Mouse (Mus musculus): ENCODE data around the gene Gm3854. TPM values are rescaled to one million over a fixed set of nuclear protein-coding genes. Genes with fewer than 3 reads are reported as not detected.
A peak's percentile ranks its signal among the peaks of the same experiment; 100 is the strongest.

Gm3854 gene
- total RNA-seq, 2 experiments from 2014 or later: 0.48 to 0.52 TPM

- DNase-seq (ENCODE audit: low spot score): no peak
- intact Hi-C loops (cut with DNase I): loop anchor here (10.0 kb wide), 1 partner anchor 97 kb away; the partner anchor contains the start of gene Zfp667
These were observed 37.9 kb downstream of the Gm3854 start for GRCm38 (mm10) chr7:6381431-6381830.

DNA sequence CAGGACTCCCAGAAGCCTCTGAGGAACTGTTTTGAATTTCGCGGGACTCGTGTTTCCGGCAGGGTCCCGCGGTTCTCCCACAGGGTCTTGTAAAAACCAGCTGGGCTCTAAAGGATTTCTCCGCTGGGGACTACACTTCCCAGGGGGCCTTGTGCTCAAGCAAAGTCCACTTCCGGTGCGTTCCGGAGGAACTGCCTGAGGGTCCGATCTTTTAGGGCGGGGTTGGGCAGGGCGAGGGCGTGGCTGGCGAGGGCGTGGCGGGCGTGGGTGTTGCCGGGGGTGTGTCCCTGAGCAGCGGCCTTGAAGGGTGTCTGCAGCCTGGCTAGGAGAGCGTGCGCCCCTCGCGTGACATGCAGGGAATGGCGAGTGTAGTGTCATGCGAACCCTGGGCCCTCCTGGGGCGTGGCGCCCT, 39.5 kb downstream of the Gm3854 start, which contains the start of gene Zfp28:
TSS of gene Zfp28 (plus strand) at position 252 of the 412 bp plus-strand sequence.
- intact Hi-C loops (cut with DNase I): loop anchor here (2.0 to 10.0 kb wide), 2 partner anchors 18 to 98 kb away; partner anchors contain the start of gene Zfp667

GRCm38 (mm10) chr7:6384011-6384410, 40.5 kb downstream of the Gm3854 start:
- DNase-seq (ENCODE audit: low spot score): no peak
- intact Hi-C loops (cut with DNase I): loop anchor here (10.0 kb wide), 1 partner anchor 99 kb away; the partner anchor contains the start of gene Zfp667

More for the DNA sequence above, 39.5 kb downstream of the Gm3854 start, which contains the start of gene Zfp28:
- DNase-seq (ENCODE audit: low spot score): peak; percentile 81

DNA sequence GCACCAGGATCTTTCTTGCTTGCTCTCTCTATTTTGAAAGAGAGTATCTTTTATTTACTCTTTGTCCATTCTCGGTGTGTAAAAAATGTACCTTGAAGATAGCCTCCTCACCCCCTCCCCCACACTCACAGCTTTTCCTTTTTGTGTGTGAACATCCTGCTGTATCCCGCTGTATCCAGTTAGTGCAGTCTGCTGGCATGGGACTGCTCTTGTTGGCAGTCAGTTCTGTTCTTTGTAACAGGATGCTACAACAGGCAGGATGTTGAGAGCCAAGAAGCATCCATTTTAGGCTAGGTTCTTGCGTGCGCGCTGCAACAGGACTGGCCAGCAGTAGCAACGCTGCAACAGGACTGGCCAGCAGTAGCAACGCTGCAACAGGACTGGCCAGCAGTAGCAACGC, 43.4 kb downstream of the Gm3854 start:
- intact Hi-C loops (cut with DNase I): loop anchor here (10.0 kb wide), 1 partner anchor 102 kb away; the partner anchor contains the start of gene Zfp667
- no peak for DNase-seq (ENCODE audit: low spot score)

DNA sequence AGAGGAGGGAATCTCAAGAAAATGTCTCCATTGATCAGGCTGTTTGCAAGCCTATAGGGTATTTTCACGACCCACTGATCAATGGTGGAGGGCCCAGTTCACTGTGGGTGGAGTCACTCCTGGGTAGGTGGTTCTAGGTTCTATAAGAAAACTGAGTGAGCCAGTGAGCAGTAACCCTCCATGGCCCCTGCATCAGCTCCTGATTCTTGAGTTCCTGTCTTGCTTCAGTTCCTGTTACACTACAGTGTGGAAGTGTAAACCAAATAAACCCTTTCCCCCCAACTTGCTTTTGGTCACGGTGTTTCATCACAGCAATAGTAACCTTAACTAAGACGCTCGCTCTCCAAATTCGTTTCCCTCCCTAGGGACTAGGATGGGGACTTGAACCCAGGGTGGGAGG, 45.4 kb downstream of the Gm3854 start:
- DNase-seq (ENCODE audit: low spot score): no peak
- intact Hi-C loops (cut with DNase I): loop anchor here (10.0 kb wide), 1 partner anchor 104 kb away; the partner anchor contains the start of gene Zfp667

- intact Hi-C loops (cut with DNase I): loop anchor here (10.0 kb wide), 1 partner anchor 105 kb away; the partner anchor contains the start of gene Zfp667
- no peak for DNase-seq (ENCODE audit: low spot score)
These were observed 45.9 kb downstream of the Gm3854 start for GRCm38 (mm10) chr7:6389449-6389848.

- intact Hi-C loops (cut with DNase I): no loop called here
- peak; percentile 2 for DNase-seq (ENCODE audit: low spot score)
These were observed 54.7 kb downstream of the Gm3854 start, which contains the start of gene Smim17 for GRCm38 (mm10) chr7:6397996-6398975. Gene Smim17 (plus strand): TSS chr7:6398715.

Other genes with a start within 250 kb of the Gm3854 start
- gene Zfp787, start 187.8 kb upstream of the Gm3854 start, total RNA-seq (2021): 10 to 100 TPM; 29.8 to 33.1 TPM
- 10 to 100 TPM; 10.2 to 16.8 TPM for gene Zfp444, start 171.5 kb upstream of the Gm3854 start, total RNA-seq (2021)
- not detected for gene Galp, start 146.7 kb upstream of the Gm3854 start, total RNA-seq (2021)
- not detected for gene Zscan5b, start 121.5 kb upstream of the Gm3854 start, total RNA-seq (2021)
- not detected for gene Epp13, start 91.0 kb upstream of the Gm3854 start, total RNA-seq (2021)
- gene Zfp667, start 57.2 kb upstream of the Gm3854 start, total RNA-seq (2021): 1 to 10 TPM; 2.8 to 3.5 TPM
- gene Zfp583, start 12.5 kb upstream of the Gm3854 start, total RNA-seq (2021): 1 to 10 TPM in 1 of 2 experiments, under 1 TPM in 1; 0.88 to 1.9 TPM
- 1 to 10 TPM; 2.7 to 3.3 TPM for gene Zfp78, start 19.5 kb downstream of the Gm3854 start, total RNA-seq (2021)
- gene Zfp28, start 39.5 kb downstream of the Gm3854 start, total RNA-seq (2021): 1 to 10 TPM; 2.5 to 2.6 TPM
- not detected for gene Smim17, start 55.0 kb downstream of the Gm3854 start, total RNA-seq (2021)
- gene Gm20715, start 66.5 kb downstream of the Gm3854 start, total RNA-seq (2021): not detected
- not detected for gene Olfr1344, start 94.9 kb downstream of the Gm3854 start, total RNA-seq (2021)
- gene Olfr1336, start 112.4 kb downstream of the Gm3854 start, total RNA-seq (2021): not detected
- not detected for gene Olfr1346, start 123.3 kb downstream of the Gm3854 start, total RNA-seq (2021)
- gene Olfr5, start 143.2 kb downstream of the Gm3854 start, total RNA-seq (2021): not detected
- gene Olfr1347, start 156.0 kb downstream of the Gm3854 start, total RNA-seq (2021): not detected
- gene Olfr1348, start 165.0 kb downstream of the Gm3854 start, total RNA-seq (2021): not detected
- not detected for gene Olfr1349, start 179.2 kb downstream of the Gm3854 start, total RNA-seq (2021)
- not detected for gene Olfr1350, start 221.1 kb downstream of the Gm3854 start, total RNA-seq (2021)

Measured in heart, postnatal 25 days (tissue).